Mouse (Mus musculus) heart, embryonic 15.5 days (tissue): Measurements from ENCODE around the gene Pkhd1. TPM values are rescaled to one million over a fixed set of nuclear protein-coding genes. Genes with fewer than 3 reads are reported as not detected.

Source experiments
- ATAC-seq: fragments of 200-750 bp; cut with Nextera tagmentation; replicated peaks from 2 replicates; pipeline ENCODE4 v1.8.0; 2017; ENCODE audit warnings: low read depth, moderate TSS enrichment; ENCODE audit not compliant: insufficient number of reproducible peaks, insufficient read depth, low FRiP score
- H3K27ac ChIP-seq: fragments of 300-500 bp; sonication (generic); 2 replicates; pipeline ENCODE4 v1.5.1; 2015; ENCODE audit warnings: mild to moderate bottlenecking, inconsistent platforms
- H3K27me3 ChIP-seq: fragments of 300-500 bp; sonication (generic); 2 replicates; pipeline ENCODE4 v1.6.1; 2015; ENCODE audit warnings: inconsistent platforms
- H3K36me3 ChIP-seq: fragments of 300-500 bp; sonication (generic); 2 replicates; pipeline ENCODE4 v1.6.1; 2015; ENCODE audit warnings: mild to moderate bottlenecking, inconsistent platforms
- H3K4me1 ChIP-seq: fragments of 300-500 bp; sonication (generic); replicated peaks from 2 replicates; pipeline ENCODE4 v1.6.1; 2015; ENCODE audit warnings: inconsistent platforms
- H3K4me2 ChIP-seq: fragments of 300-500 bp; sonication (generic); 2 replicates; pipeline ENCODE4 v1.6.1; 2015; ENCODE audit warnings: inconsistent platforms, mild to moderate bottlenecking, moderate library complexity
- H3K4me3 ChIP-seq: fragments of 300-500 bp; sonication (generic); 2 replicates; pipeline ENCODE4 v1.5.1; 2015; ENCODE audit warnings: mild to moderate bottlenecking, inconsistent platforms
- H3K9ac ChIP-seq: fragments of 300-500 bp; sonication (generic); 2 replicates; pipeline ENCODE4 v1.6.1; 2015; ENCODE audit warnings: mild to moderate bottlenecking, inconsistent platforms
- H3K9me3 ChIP-seq: fragments of 300-500 bp; sonication (generic); replicated peaks from 2 replicates; pipeline ENCODE4 v1.6.1; 2016; ENCODE audit warnings: inconsistent platforms
- WGBS: fragments of 180-500 bp; shearing (Covaris S2); methylation state at CpG from one replicate; pipeline ENCODE4 v1.1.7; 2015; ENCODE audit warnings: mixed read lengths; 5-methylcytosine and 5-hydroxymethylcytosine counted together
- polyA plus RNA-seq: library from polyadenylated mRNA; unstranded; fragments of >200 nt; fragmentation: Nextera tagmentation; extraction: Ambion mirVana; gene quantifications from 2 replicates; pipeline ENCODE4 v1.2.1, GENCODE M21; 2015

The Pkhd1 gene
- polyA plus RNA-seq, 1 experiment from 2014 or later = not detected

DNA sequence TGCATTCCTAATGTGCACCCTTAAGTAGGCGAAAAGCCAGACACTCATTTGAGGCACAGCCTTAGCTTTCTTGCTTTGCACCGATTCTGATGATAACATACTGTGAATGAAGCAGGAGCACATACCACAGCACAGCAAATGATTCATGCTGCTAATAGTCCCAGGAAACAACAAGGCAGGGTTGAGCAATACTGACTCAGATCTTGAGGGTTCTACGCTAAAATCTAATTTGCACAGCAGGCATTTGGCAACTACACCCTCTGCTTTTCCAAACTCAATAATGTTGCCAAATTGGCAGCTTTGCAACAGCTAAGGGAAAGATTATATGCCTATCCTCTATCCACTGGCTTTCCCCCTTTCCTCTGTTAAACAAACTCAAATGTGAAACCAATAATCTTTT, 548.1 kb downstream of the Pkhd1 start:
- Histone ChIP-seq H3K4me3 (no peak overlapping the region), H3K9ac (no peak overlapping the region), H3K9me3 (no peaks in the 10 kb centered on the region), H3K36me3 (no peaks in the 10 kb centered on the region), H3K4me2 (no peak overlapping the region), H3K27ac (no peak overlapping the region), H3K4me1 (no peaks in the 10 kb centered on the region), H3K27me3 (no peaks in the 10 kb centered on the region)
- no peak for ATAC-seq
- 62% methylated on average over 3 of the region's 3 CpGs for WGBS

DNA sequence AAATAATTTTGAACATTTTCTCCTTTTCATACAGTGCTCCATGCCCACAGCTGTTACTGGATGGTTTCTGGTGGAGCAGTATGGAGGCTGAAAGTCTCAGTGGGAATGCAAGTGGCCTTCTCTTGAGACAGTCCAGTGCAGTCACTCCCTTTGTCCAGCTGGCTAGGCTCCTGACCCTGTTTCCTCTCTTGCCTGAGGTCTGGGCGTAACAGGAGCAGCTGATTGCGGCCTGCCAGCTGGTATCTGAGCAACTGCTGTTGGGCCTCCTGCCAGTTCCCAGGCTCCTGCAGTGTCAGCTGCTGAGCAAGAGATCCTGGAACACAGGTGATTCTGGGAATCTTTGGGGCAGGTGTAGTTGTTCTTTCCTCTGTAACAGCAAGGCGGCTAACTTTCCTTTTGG, 559.6 kb downstream of the Pkhd1 start:
- peaks cover 4% of the 10 kb centered on the region for H3K4me1 ChIP-seq
- H3K27me3 ChIP-seq = no peaks in the 10 kb centered on the region
- 37% methylated on average over 3 of the region's 3 CpGs for WGBS
- H3K27ac ChIP-seq = no peak overlapping the region
- H3K9me3 ChIP-seq = no peaks in the 10 kb centered on the region
- H3K36me3 ChIP-seq = no peaks in the 10 kb centered on the region
- no peak overlapping the region for H3K9ac ChIP-seq
- no peak overlapping the region for H3K4me2 ChIP-seq
- ATAC-seq = peak; percentile 62; the same call in 1 of the 2 replicates
- no peak overlapping the region for H3K4me3 ChIP-seq

DNA sequence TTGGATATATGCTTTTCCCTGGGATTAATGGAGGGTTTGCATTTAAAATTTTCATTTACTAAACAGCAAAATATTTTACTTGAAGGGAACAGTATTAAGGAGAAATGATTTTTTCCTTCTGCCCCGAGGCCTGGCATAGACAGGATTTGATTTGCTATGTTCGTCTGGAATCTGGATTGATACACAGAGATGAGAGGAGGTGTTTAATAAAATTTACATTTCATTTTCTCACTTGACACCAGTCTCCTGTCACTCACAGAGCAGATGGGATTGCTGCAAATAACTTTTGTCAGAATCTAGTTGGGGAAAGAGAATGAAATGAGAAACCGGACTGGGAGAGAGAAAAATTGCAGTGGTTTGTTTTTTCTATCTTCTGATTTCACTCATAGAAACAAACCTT, 578.5 kb downstream of the Pkhd1 start:
- 78% methylated on average over 3 of the region's 3 CpGs for WGBS

DNA sequence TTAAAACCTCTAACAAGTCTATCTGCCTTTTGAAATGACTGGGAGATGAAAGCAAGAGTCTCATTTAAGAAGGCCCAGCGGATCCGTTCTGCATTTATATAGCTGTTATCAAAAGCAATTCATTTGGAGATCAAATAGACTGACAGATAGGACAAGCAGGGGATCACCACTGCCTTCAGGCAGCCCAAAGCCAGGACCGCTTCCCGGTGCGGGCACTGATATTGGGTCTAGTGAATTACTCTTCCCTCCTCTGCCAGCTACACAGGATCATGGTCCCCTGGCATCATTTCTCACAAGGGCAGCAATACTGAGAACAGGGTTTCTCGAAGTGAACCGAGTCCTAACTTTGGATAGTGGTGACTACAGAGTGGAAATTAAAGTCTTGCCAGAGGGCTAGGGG, 582.6 kb downstream of the Pkhd1 start:
- no peaks in the 10 kb centered on the region for H3K4me1 ChIP-seq
- H3K4me2 ChIP-seq = no peak overlapping the region
- WGBS = 75% methylated on average over 7 of the region's 7 CpGs
- H3K9me3 ChIP-seq = no peaks in the 10 kb centered on the region
- H3K4me3 ChIP-seq = no peak overlapping the region
- H3K9ac ChIP-seq = no peak overlapping the region
- H3K36me3 ChIP-seq = no peaks in the 10 kb centered on the region
- ATAC-seq = no peak
- no peaks in the 10 kb centered on the region for H3K27me3 ChIP-seq
- no peak overlapping the region for H3K27ac ChIP-seq

More for the DNA sequence above, 578.5 kb downstream of the Pkhd1 start:
- no peak overlapping the region for H3K27ac ChIP-seq
- H3K27me3 ChIP-seq = no peaks in the 10 kb centered on the region
- H3K9ac ChIP-seq = no peak overlapping the region
- no peak overlapping the region for H3K4me2 ChIP-seq
- no peaks in the 10 kb centered on the region for H3K9me3 ChIP-seq
- H3K36me3 ChIP-seq = no peaks in the 10 kb centered on the region
- H3K4me3 ChIP-seq = no peak overlapping the region
- no peak for ATAC-seq
- H3K4me1 ChIP-seq = no peaks in the 10 kb centered on the region

DNA sequence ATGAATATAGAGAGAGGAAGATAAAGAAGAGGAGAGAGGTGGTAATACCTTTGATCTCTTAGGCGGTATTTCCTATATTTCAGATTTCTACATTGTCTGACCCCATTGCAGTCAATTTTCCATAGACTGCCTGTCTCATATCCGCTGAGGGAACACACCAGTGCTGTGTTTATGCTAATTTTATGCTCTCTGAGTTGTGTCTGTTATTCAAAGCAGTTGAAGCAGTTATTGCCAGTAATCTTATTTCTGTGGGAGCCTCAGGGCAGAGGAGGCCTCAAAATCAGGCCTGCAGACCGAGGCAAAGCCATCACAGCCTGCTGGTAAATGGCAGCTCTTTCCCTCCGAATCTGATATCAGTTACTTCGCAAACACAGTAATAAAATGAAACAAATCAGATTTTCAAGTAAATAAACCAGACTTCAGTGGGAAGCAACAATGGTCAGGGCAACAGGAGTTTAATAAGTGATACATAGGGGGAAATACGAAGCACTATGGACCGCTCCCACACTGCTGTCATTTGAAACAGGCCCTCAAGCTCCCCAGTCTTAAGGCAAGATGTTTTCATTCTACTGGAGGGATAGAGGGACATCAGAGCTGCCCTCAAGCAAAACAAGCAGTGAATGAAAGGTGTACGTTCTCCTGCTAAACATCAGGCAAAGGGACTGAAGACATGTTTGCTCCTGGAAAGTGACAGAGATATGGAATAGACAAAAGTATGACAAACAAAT, 599.5 kb downstream of the Pkhd1 start:
- no peak; the same call in 1 of the 2 replicates for ATAC-seq
- no peak overlapping the region for H3K9ac ChIP-seq
- H3K4me2 ChIP-seq = no peak overlapping the region
- no peaks in the 10 kb centered on the region for H3K4me1 ChIP-seq
- WGBS = 77% methylated on average over 8 of the region's 8 CpGs
- H3K27ac ChIP-seq = no peak overlapping the region
- H3K9me3 ChIP-seq = no peaks in the 10 kb centered on the region
- H3K36me3 ChIP-seq = no peaks in the 10 kb centered on the region
- no peak overlapping the region for H3K4me3 ChIP-seq
- H3K27me3 ChIP-seq = no peaks in the 10 kb centered on the region

DNA sequence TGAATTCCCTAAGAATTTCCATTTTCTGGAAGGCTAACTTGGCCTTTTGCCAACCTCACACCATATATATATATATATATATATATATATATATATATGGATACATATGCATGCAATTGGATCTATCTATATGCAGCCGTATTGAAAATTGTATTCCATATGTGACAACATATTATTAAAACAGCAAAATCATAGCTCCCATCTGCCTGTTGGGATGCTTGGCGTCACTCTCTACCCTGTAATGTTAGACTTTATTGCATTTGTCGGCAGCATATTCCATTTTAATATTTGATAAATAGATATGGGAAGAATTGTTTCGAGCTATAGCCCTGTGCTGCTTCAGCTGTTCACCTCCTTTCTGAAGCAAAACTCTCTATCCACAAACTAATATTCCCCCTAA, 600.2 kb downstream of the Pkhd1 start:
- no peak for ATAC-seq
- Histone ChIP-seq H3K9me3 (no peaks in the 10 kb centered on the region), H3K36me3 (no peaks in the 10 kb centered on the region), H3K27ac (no peak overlapping the region), H3K4me2 (no peak overlapping the region), H3K4me1 (no peaks in the 10 kb centered on the region), H3K27me3 (no peaks in the 10 kb centered on the region), H3K4me3 (no peak overlapping the region), H3K9ac (no peak overlapping the region)
- 74% methylated on average over 4 of the region's 4 CpGs for WGBS

Other genes with a start within 250 kb of the Pkhd1 start
- not detected in 2 replicates for gene Il17a, start 112.8 kb upstream of the Pkhd1 start, polyA plus RNA-seq
- gene Il17f, start 172.6 kb upstream of the Pkhd1 start, polyA plus RNA-seq = not detected in 2 replicates
- 67.6 and 89.3 TPM in 2 replicates for gene Mcm3, start 202.2 kb upstream of the Pkhd1 start, polyA plus RNA-seq